Mouse (Mus musculus) v-Abl transformed pro-B cells (cell line): ENCODE data around the gene Trip6.

Experiments used
- in situ Hi-C, 2 experiments: fragments of 400-800 bp; cut with MboI; formaldehyde crosslinking; loops; one replicate each; pipeline ENCODE4 v1.15.1; 2025; ENCODE audit not compliant: unreplicated experiment in 2 of 2

Trip6 gene

DNA sequence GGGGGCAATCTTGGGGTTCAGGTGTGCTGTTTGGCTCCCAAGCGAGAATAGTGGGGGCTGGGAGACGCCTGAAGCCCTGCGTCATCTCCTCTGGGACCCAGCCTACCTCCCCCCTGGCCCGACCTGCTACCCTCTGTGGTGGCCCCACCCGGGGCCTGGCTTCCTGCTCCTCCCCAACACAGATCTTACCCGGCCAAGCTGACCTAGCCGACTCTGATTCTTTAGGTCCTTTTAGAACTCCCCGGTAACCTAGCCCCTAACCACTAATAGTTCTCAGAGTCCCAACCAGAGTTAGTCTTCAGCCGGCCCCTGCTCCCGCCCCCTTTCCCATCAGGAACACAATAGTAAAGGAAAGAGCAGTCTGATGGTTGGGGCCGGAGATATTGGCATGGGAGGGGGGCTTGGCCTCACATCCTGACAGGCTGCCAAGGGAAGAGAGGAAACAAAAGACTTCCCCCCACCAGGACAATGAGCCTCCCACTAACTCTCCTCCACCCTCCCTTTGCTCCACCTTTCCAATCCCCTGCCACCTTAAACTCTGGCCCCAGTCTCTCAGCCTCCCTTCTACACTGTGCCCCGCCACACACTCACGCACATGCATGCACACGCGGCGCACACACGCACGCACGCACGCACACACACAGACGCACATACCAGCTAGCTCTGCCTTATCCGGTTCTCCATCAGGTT is 25.2 kb upstream of the Trip6 start:
- in situ Hi-C loops: loop anchor here in 1 of 2 experiments (5.0 to 10.0 kb wide), 3 partner anchors 47 to 425 kb away; partner anchors contain the start of genes Pop7 and Ufsp1

DNA sequence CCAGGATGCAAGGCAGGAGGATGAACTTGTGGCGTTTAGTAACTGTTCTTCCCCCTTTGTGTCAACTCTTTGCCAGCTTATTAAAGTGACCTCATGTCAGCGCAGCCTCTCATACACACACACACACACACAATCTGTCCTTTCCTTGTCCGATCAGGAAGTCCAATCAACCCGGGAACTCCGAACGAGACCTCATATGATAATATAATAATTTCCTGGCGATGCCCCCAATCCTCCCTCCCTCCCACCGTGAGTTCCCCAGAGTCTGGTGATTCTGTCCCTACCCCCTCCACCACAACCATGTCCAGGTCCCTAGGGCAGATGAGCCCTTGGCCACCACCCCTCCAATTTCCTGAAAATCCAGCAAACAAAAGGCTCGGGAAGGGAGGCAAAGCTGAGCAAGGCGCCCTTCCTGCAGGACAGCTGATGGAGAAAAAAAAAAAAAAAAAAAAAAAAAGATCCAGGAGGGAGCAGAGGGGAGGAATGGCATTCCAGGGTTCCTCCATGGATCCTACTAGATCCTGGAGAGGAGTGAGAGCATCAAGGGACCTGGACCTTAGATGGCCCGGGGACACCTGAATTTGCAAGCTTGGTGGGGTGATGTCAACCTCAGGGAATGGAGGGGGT is 24.6 kb upstream of the Trip6 start:
- in situ Hi-C loops: loop anchor here in 1 of 2 experiments (5.0 to 10.0 kb wide), 3 partner anchors 46 to 426 kb away; partner anchors contain the start of genes Pop7 and Ufsp1

DNA sequence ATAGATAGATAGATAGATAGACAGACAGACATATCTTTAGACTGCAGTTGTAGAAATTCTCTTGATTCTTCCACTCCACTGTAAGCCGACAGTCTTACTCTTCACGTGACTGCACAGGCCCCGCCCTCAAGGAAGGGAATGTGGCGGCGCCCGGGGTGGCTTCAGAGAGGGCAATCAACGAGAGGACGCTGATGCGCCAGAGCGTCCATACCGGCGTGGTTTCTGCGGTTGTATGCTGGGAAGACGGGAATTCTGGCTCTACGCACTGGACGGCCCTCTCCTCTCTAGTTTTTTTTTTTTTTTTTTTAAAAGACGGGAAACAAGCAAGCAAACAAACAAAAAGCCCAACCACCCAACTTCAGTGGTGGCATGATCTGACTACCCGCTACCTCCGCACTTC is 24.1 kb upstream of the Trip6 start:
- in situ Hi-C loops: loop anchor here in 1 of 2 experiments (5.0 to 10.0 kb wide), 3 partner anchors 46 to 427 kb away; partner anchors contain the start of genes Pop7 and Ufsp1

DNA sequence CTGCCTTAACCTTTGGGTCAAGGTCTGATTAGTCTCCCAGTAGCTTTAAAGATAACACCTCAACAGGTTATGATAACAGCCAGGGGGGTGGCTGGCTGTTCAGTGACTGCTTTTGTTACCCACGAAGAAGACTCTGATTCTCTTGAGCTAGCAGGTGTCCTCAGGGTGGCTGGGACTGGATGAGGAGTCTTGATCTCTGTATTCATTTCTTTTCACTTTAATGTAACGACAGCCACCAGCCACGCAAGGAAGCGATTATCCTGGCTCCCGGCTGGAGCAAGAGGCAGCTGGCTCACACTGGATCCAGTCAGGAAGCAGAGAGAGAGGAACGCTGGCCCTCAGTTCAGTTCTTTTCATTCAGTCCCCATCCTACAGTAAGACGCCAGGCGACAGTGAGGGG is 23.0 kb upstream of the Trip6 start:
- in situ Hi-C loops: loop anchor here in 1 of 2 experiments (5.0 to 10.0 kb wide), 3 partner anchors 45 to 428 kb away; partner anchors contain the start of genes Pop7 and Ufsp1

DNA sequence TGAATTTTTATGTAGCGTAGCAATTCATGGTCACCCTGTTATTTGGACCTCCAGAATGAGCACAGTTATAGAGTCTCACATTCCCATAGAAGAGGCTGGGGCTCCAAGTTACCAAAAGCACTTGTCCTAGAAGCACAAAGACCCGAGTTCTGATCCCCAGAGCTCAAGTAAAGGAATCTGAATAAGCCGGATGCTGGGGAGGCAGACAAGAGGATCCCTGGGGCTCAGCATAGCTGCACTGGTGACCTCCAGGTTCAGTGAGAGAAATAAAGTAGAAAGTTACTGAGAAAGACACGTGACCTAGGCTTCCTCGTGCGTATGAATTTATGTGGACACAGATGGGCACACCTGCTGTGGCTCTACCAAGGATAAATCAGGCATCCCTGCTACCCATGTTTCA is 20.9 kb upstream of the Trip6 start:
- in situ Hi-C loops: loop anchor here in 1 of 2 experiments (5.0 to 10.0 kb wide), 3 partner anchors 43 to 430 kb away; partner anchors contain the start of genes Pop7 and Ufsp1

DNA sequence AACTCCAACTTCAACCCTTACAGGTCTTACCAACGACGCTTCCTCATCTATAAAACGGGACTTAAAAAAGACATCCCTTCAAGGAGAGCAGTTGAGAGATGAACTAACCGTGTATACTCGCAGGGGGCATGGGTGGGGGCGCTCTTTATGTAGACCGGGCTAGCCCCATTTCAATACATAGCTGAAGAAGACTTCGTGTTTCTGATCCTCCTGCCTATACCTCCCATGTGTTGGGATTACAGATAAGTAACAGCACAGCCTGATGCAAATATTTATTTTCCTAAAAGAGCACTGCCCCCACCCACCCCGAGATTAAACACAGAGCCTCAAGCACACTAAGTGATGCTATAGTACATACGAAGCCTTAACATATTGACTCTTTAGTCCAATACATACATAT is 20.1 kb upstream of the Trip6 start:
- in situ Hi-C loops: loop anchor here (5.0 to 10.0 kb wide), 4 partner anchors 42 to 430 kb away; partner anchors contain the start of genes Pop7 (in 2 of the 2) and Ufsp1 (in 1 of the 2)

DNA sequence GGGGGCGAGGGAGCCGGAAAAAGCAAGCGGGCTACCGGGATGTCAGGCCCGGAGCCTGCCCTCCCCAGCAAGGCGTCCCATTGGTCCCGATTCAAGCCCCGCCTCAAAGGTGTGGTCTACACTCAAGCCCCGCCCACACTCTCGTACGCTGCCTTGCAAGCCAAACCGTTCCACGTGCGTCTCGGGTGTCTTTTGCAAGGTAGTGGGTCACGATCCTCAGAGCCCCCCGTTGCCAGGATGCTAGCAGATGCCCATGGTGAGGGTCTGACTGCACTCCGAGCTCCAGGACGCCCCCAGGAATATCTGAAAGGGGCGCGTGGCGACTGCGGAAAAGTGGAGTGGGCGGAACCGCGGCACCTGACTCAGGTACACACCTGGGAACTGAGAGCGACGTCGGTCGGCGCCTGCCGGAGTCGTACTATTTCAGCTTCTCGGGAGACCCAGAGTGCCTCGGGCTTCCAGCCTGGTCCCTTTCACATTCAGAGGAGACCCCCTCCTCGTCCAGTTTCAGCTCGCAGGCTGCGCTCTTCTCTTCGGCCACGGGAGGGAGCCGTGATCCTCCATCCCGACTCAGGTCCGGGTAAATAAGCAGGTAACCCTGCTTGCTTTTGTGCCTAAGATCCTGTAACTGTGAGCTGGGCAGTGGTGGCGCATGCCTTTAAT is 19.4 kb upstream of the Trip6 start, which contains the start of gene Slc12a9:
Slc12a9 (minus strand) TSS at position 86 of the 663 bp plus-strand sequence.
- in situ Hi-C loops: loop anchor here (5.0 to 10.0 kb wide), 4 partner anchors 41 to 431 kb away; partner anchors contain the start of genes Pop7 (in 2 of the 2) and Ufsp1 (in 1 of the 2)

DNA sequence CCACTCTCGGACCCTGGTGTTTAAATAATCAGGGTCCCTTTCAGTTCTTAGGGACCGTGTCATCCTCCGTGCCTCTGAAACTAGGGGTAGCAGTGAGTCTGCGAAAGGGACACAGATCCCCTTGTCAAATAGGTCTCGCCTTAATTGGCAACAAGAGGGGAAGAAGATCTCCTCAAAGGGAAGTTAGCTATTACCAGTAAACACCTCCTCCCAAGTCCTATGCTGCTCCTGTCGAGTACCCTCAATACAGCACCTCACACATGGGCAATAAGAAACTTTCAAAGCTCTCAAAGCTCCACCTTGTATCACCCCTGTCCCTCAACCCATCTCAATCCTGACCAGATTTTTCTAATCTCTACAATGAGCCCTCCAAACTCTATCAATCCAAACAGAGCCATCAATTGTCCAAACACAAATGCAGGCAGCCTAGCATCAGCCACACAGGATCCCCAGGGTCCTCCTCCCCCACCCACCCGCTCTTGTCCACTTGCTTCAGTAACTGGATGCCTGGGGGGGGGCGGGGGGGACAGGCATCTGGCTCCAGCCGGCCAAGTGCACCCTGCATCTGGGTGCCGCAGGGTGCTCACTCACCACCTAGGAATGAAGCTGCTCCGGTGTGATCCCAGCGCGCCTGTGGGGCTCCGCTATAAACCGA is 18.8 kb upstream of the Trip6 start:
- in situ Hi-C loops: loop anchor here (5.0 to 10.0 kb wide), 4 partner anchors 41 to 432 kb away; partner anchors contain the start of genes Pop7 (in 2 of the 2) and Ufsp1 (in 1 of the 2)

DNA sequence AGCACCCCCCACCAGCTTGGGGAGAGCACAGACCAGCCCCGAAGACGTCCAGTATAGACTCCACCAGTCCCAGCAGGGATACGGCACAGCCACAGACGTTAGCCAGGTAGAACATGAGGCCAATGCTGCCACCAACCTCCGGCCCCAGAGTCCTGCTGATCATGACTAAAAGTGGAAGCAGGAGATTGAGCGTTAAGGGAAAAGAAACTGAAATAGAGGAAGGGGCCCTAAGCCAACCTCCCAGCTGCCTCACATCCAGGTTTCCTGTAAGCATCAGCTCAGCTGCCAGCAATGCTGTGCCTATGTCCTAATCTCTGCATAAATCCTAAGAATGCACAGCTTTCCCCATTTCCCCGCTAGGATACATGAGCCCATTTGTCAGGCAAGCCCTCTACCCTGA is 16.7 kb upstream of the Trip6 start:
- in situ Hi-C loops: loop anchor here (5.0 to 10.0 kb wide), 4 partner anchors 39 to 434 kb away; partner anchors contain the start of genes Pop7 (in 2 of the 2) and Ufsp1 (in 1 of the 2)

DNA sequence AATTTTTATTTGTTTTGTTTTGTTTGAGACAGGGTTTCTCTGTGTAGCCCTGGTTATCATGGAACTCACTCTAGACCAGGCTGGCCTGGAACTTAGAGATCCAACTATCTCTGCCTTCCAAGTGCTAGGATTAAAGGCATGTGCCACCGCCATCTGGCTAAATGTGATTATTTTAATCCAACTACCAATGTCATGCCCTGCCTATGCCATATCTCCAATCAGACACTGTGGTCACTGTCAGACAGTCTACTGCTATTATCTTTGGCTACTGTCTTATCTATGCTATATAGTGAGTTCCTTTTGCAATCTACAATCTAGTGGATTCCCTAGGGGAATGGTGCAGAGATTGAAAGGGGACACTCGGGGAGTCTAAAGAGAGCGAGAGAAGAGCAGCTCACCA is 6.8 kb upstream of the Trip6 start:
- in situ Hi-C loops: no loop called here

DNA sequence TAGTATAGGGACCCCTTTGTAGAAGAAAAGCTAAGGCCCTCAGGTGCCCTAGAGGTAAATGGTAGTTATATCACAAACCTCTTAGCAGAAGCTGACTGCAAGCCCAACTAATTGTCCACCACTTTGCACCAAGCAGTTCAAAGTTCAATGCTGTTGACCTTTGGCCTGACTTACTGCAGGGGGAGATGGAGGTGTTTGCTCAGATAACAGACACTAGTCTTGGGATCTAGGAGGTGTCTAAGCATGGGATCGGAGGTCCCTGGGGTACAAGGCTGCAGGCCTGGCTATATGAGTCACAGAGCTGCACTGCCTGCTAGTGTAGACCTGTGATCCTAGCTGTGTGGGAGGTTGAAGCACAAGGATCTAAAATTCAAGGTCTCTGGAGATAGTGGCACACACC is 4.4 kb upstream of the Trip6 start:
- in situ Hi-C loops: loop anchor here in 1 of 2 experiments (10.0 kb wide), 1 partner anchor 466 kb away; the partner anchor contains the start of genes Mepce and Zcwpw1

DNA sequence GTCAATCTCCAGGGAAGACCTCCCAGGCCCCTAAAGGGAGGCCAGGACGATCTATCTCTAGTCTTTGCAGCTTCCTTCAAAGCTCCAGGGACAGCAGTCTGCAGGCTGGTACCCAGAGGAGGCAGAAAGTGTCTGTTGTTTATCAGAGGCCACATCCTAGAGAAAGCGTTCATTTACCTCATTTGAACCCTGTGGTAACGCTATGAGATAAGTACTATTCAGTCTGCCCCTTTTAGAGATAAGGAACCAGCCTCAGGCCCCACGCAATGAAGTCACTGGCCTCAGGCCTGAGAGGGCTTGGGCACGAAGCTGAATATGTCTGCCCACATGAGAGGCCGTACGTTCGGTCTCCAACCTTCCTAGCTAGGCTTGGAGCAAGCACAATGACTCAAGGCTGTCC is 3.2 kb upstream of the Trip6 start:
- in situ Hi-C loops: loop anchor here in 1 of 2 experiments (10.0 kb wide), 1 partner anchor 467 kb away; the partner anchor contains the start of genes Mepce and Zcwpw1

DNA sequence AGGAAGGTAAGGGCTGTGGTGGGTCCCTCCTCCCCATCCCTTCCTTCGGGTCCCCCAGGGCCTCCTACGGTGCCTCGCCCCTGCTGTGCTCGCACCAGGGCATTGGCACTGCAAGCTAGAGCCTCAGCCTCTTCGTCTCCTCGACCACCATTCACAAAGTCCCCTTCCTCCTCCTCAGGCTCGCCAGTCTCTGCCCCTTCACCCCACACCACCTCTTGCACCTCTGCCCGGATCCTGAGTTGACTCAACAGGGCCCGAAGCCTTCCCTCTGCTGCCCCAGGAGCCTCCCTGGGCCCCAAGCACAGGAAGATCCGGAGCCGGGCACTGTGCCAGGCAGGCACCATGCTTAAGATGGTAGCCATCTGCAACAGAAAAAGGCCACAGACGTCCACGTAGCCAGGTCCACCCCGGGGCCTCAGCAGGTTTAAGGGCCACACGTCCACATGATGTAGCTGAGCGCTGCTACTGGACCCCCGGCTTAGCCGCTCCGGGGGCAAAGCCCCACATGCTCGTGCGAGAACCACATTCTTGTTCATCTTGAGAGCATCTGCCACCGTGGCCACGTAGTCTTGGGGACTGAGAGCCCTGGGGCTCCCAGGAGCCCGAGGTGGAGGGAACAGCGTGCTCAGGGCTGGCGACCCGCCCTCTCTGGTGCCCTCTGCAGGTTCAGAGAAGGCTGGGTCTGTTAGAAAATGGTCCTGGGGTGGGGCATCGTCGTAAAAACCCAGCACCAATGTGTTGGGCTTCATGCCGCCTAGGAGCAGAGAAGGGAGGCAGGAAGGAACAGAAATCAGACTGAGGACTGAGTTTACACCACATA is 1.1 kb upstream of the Trip6 start:
- in situ Hi-C loops: loop anchor here in 1 of 2 experiments (10.0 kb wide), 1 partner anchor 470 kb away; the partner anchor contains the start of genes Mepce and Zcwpw1

DNA sequence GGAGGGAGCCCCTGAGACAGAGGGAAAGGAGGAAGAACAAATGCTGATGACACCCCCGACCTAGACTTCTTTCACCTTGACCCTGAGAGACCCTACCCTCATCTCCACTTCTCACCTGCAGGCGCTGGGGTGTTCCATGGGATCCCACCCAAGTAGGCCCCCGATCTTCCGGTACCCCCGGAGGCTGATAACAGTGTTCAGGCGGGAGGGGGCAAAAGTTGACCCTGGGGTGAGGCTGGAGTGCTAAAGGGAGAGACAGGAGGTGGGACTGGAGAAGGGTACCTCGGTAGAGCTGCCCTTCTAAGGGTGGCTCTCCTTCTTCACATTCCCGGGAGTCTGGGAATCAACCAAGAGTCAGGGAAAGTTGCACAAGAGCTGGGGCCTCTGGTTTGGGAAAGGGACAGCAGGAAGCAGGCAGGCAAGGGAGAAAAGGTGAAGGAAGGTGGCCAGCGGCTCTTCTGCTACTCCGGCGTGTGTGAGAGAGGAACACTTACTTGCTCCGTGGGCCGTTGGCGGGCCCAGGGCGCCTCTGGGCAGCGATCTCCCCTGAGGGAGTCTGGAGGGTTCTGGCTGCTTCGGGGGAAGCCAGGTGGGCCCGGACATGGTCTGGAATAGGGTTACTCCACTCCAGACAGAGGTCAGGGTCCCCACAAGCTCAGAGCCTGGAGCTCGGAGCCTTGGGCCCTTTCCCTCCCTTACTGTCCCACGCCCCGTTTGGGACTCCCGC is 575 bp downstream of the Trip6 start:
- in situ Hi-C loops: loop anchor here in 1 of 2 experiments (10.0 kb wide), 1 partner anchor 471 kb away; the partner anchor contains the start of genes Mepce and Zcwpw1

DNA sequence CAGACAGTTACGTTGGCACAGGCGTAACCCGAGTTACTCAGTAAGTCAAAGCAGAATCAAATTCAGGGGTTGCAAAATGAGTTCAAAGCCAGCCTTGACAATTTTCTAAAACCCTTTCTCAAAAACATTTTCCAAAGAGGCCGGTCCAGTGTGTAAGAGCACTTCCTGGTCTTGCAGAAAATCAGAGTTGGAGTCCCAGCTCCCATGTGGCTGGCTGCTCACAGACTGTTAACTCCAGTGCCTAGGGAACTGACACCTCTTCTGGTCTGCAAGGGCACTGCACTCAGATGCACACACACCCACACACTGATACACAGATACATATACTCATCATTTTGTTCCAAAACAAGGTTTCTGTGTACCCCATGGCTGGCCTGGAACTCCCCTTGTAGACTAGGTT is 5.8 kb downstream of the Trip6 start:
- in situ Hi-C loops: no loop called here

DNA sequence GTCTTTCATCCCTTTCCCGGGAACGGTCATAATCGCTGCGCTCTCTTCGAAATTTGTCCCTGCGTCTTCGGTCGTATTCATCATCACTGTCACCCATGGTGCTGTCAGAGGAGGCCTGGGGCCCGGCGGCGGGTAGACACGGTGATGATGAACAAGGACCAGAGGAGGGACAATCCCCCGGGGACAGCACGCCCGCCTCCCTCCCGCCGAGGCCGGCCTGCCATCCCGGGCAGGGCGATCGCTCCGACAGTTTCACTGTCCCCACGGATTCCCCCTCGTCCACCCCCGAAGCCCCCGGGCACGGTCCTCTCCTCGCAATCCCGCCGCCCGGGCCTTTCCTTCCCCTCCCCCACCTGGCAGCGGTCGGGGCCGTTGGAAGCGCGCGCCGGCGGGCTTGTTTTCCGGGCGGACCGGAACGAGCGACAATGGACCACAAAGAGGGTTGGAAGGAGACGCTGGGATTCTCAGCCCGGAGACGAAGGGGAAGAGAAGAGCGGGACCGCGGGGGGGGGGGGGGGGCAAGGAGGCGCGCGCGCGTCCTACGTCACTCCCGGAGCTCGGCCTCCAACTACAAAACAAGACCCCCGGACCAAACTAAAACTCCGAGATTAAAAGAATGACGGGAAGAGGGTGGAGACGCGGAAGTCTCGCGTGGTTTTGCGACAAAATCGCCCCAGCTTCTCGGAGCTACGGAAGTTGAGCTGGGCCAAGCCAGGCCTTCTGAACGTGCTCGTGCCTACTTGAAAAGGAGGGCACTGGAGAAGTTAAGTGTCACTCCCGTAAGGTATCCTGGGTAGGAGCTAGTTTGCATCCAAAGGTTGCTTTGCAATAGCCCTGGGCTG is 6.9 kb downstream of the Trip6 start, which contains the start of gene Srrt:
Srrt (minus strand) TSS at position 604 of the 842 bp plus-strand sequence.
- in situ Hi-C loops: no loop called here

DNA sequence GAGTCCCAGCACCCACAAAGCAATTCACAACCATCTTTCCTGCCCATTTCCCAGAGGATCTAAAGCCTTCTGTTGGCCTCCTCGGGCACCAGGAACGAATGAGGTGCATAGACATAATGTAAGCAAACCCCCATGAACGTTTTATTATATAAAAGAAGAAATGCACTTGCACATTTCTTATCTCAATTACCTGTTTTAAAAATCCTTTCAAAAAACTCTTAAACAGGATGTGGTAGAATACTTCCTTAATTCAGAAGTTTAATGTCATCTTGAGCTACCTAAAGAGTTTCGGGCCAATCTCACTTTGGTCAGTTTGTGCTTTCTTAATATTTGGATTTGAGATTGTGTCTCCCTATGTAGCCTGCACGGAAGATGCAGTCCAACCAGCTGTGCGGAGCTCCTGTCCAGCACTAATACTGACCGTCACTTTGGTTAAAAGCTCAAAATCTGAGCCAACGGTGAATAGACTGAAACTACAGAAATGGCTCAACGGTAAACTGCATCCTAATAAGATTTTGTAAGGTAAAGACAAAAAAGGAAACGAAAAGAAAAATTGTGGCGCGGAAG is 7.7 kb downstream of the Trip6 start:
- in situ Hi-C loops: no loop called here
